Mouse (Mus musculus): ENCODE measurements around the gene Sap30l. TPM values are rescaled to one million over a fixed set of nuclear protein-coding genes. Genes with fewer than 3 reads are reported as not detected.
A peak's percentile ranks its signal among the peaks of the same experiment; 100 is the strongest.

Gene Sap30l
- polyA plus RNA-seq, 1 experiment from 2014 or later = 7.7 TPM

GRCm38 (mm10) chr11:57775868-57776267 lies 25.6 kb upstream of the Sap30l start:
- H3K9me3 ChIP-seq = no peaks in the 10 kb centered on the region
- no peak overlapping the region for H3K4me3 ChIP-seq
- peaks cover 89% of the 10 kb centered on the region for H3K27me3 ChIP-seq (ENCODE audit: poor library complexity, severe bottlenecking)
- DNase-seq (ENCODE audit: extremely low spot score, low spot score) = no peak
- peaks cover 47% of the 10 kb centered on the region for H3K4me1 ChIP-seq
- H3K27ac ChIP-seq = no peak overlapping the region
- H3K36me3 ChIP-seq (replicated peaks) = 0 out of 2 replicates have a peak, but pooled peaks cover 14% of the 10 kb centered on the region
- 83% methylated on average over 6 of the region's 6 CpGs for WGBS

GRCm38 (mm10) chr11:57776546-57776945 lies 24.9 kb upstream of the Sap30l start:
- H3K4me3 ChIP-seq = no peak overlapping the region
- DNase-seq (ENCODE audit: extremely low spot score, low spot score) = no peak
- H3K36me3 ChIP-seq (replicated peaks) = peaks cover 12% of the 10 kb centered on the region; the same call in 1 of the 2 replicates
- WGBS = 93% methylated on average over 3 of the region's 3 CpGs
- peaks cover 82% of the 10 kb centered on the region for H3K27me3 ChIP-seq (ENCODE audit: poor library complexity, severe bottlenecking)
- H3K27ac ChIP-seq = no peak overlapping the region
- H3K9me3 ChIP-seq = no peaks in the 10 kb centered on the region
- H3K4me1 ChIP-seq = peaks cover 47% of the 10 kb centered on the region

GRCm38 (mm10) chr11:57778349-57778748 lies 23.1 kb upstream of the Sap30l start:
- Histone ChIP-seq H3K27me3 (ENCODE audit: poor library complexity, severe bottlenecking) (peaks cover 64% of the 10 kb centered on the region), H3K36me3 (replicated peaks) (peaks cover 10% of the 10 kb centered on the region), H3K4me1 (peaks cover 35% of the 10 kb centered on the region), H3K4me3 (no peak overlapping the region), H3K27ac (no peak overlapping the region), H3K9me3 (no peaks in the 10 kb centered on the region)
- 20% methylated on average over 5 of the region's 5 CpGs for WGBS
- DNase-seq (ENCODE audit: extremely low spot score, low spot score) = peak; percentile 75

GRCm38 (mm10) chr11:57779824-57780223 lies 21.6 kb upstream of the Sap30l start:
- WGBS = 92% methylated on average over 14 of the region's 14 CpGs
- DNase-seq (ENCODE audit: extremely low spot score, low spot score) = no peak
- H3K27me3 ChIP-seq (ENCODE audit: poor library complexity, severe bottlenecking) = peaks cover 51% of the 10 kb centered on the region

GRCm38 (mm10) chr11:57786616-57787418 lies 14.6 kb upstream of the Sap30l start:
- H3K27me3 ChIP-seq (ENCODE audit: poor library complexity, severe bottlenecking) = peaks cover 18% of the 10 kb centered on the region
- 0 out of 2 replicates have a peak overlapping the region, but pooled peaks have one; percentile 1 for H3K4me3 ChIP-seq
- peak; percentile 44 for DNase-seq (ENCODE audit: extremely low spot score, low spot score)
- peak overlapping the region; percentile 70 for H3K27ac ChIP-seq
- H3K4me1 ChIP-seq = peaks cover 28% of the 10 kb centered on the region
- peaks cover 17% of the 10 kb centered on the region for H3K36me3 ChIP-seq (replicated peaks)
- no peaks in the 10 kb centered on the region for H3K9me3 ChIP-seq
- WGBS = 37% methylated on average over 18 of the region's 18 CpGs

More at GRCm38 (mm10) chr11:57779824-57780223, 21.6 kb upstream of the Sap30l start:
- Histone ChIP-seq H3K36me3 (replicated peaks) (peaks cover 21% of the 10 kb centered on the region), H3K4me3 (no peak overlapping the region), H3K9me3 (no peaks in the 10 kb centered on the region), H3K4me1 (peaks cover 20% of the 10 kb centered on the region), H3K27ac (no peak overlapping the region)

- no peak overlapping the region for H3K4me3 ChIP-seq
- no peak for DNase-seq (ENCODE audit: extremely low spot score, low spot score)
- WGBS = 39% methylated on average over 3 of the region's 3 CpGs
- peaks cover 28% of the 10 kb centered on the region for H3K4me1 ChIP-seq
- H3K36me3 ChIP-seq (replicated peaks) = peaks cover 13% of the 10 kb centered on the region; the same call in 1 of the 2 replicates
- H3K27ac ChIP-seq = no peak overlapping the region
- peaks cover 19% of the 10 kb centered on the region for H3K27me3 ChIP-seq (ENCODE audit: poor library complexity, severe bottlenecking)
- no peaks in the 10 kb centered on the region for H3K9me3 ChIP-seq
These were observed 13.5 kb upstream of the Sap30l start for GRCm38 (mm10) chr11:57787913-57788312.

- H3K36me3 ChIP-seq (replicated peaks) = no peaks in the 10 kb centered on the region
- H3K27me3 ChIP-seq (ENCODE audit: poor library complexity, severe bottlenecking) = peaks cover 8% of the 10 kb centered on the region
- H3K4me1 ChIP-seq = peaks cover 30% of the 10 kb centered on the region
- WGBS = 30% methylated on average over 21 of the region's 21 CpGs
- no peak for DNase-seq (ENCODE audit: extremely low spot score, low spot score)
- no peak overlapping the region for H3K4me3 ChIP-seq
- no peaks in the 10 kb centered on the region for H3K9me3 ChIP-seq
- H3K27ac ChIP-seq = no peak overlapping the region
These were observed 10.4 kb upstream of the Sap30l start for GRCm38 (mm10) chr11:57790866-57791535.

- 69% methylated on average over 6 of the region's 6 CpGs for WGBS
- no peak overlapping the region for H3K4me3 ChIP-seq
- H3K27me3 ChIP-seq (ENCODE audit: poor library complexity, severe bottlenecking) = 0 out of 2 replicates have a peak, but pooled peaks cover 2% of the 10 kb centered on the region
- no peaks in the 10 kb centered on the region for H3K36me3 ChIP-seq (replicated peaks)
- no peaks in the 10 kb centered on the region for H3K9me3 ChIP-seq
- H3K4me1 ChIP-seq = peaks cover 14% of the 10 kb centered on the region
- no peak overlapping the region for H3K27ac ChIP-seq
- no peak for DNase-seq (ENCODE audit: extremely low spot score, low spot score)
These were observed 6.4 kb upstream of the Sap30l start for GRCm38 (mm10) chr11:57795086-57795485.

GRCm38 (mm10) chr11:57797828-57798227 lies 3.6 kb upstream of the Sap30l start:
- Histone ChIP-seq H3K27ac (no peak overlapping the region), H3K27me3 (ENCODE audit: poor library complexity, severe bottlenecking) (no peaks in the 10 kb centered on the region), H3K36me3 (replicated peaks) (no peaks in the 10 kb centered on the region), H3K4me3 (no peak overlapping the region), H3K9me3 (no peaks in the 10 kb centered on the region), H3K4me1 (peaks cover 27% of the 10 kb centered on the region)
- 88% methylated on average over 9 of the region's 9 CpGs for WGBS
- no peak for DNase-seq (ENCODE audit: extremely low spot score, low spot score)

GRCm38 (mm10) chr11:57799456-57799855 lies 2.0 kb upstream of the Sap30l start:
- H3K27ac ChIP-seq = no peak overlapping the region
- no peaks in the 10 kb centered on the region for H3K27me3 ChIP-seq (ENCODE audit: poor library complexity, severe bottlenecking)
- H3K4me1 ChIP-seq = peaks cover 38% of the 10 kb centered on the region
- WGBS = 86% methylated on average over 10 of the region's 10 CpGs
- H3K4me3 ChIP-seq = no peak overlapping the region
- no peaks in the 10 kb centered on the region for H3K9me3 ChIP-seq
- no peak for DNase-seq (ENCODE audit: extremely low spot score, low spot score)
- H3K36me3 ChIP-seq (replicated peaks) = no peaks in the 10 kb centered on the region

- DNase-seq (ENCODE audit: extremely low spot score, low spot score) = no peak
These were observed 1.0 kb upstream of the Sap30l start for GRCm38 (mm10) chr11:57800266-57800951.

GRCm38 (mm10) chr11:57801766-57802510 lies 501 bp downstream of the Sap30l start:
- H3K4me3 ChIP-seq = peak overlapping the region; percentile 95
- WGBS = under 1% methylated on average over 71 of the region's 85 CpGs
- peaks cover 11% of the 10 kb centered on the region for H3K36me3 ChIP-seq (replicated peaks)
- peak overlapping the region; percentile 91 for H3K27ac ChIP-seq
- H3K9me3 ChIP-seq = no peaks in the 10 kb centered on the region
- peaks cover 33% of the 10 kb centered on the region for H3K4me1 ChIP-seq
- peak; percentile 58 for DNase-seq (ENCODE audit: extremely low spot score, low spot score)
- H3K27me3 ChIP-seq (ENCODE audit: poor library complexity, severe bottlenecking) = no peaks in the 10 kb centered on the region

More at GRCm38 (mm10) chr11:57800266-57800951, 1.0 kb upstream of the Sap30l start:
- H3K36me3 ChIP-seq (replicated peaks) = no peaks in the 10 kb centered on the region
- H3K4me1 ChIP-seq = peaks cover 35% of the 10 kb centered on the region
- no peaks in the 10 kb centered on the region for H3K27me3 ChIP-seq (ENCODE audit: poor library complexity, severe bottlenecking)
- H3K4me3 ChIP-seq = peak overlapping the region; percentile 95
- WGBS = 16% methylated on average over 22 of the region's 22 CpGs
- no peaks in the 10 kb centered on the region for H3K9me3 ChIP-seq
- peak overlapping the region; percentile 91 for H3K27ac ChIP-seq

Measured in forebrain, embryonic 10.5 days (tissue).